Mouse (Mus musculus): ENCODE measurements around the gene Cep128.

The Cep128 gene

DNA sequence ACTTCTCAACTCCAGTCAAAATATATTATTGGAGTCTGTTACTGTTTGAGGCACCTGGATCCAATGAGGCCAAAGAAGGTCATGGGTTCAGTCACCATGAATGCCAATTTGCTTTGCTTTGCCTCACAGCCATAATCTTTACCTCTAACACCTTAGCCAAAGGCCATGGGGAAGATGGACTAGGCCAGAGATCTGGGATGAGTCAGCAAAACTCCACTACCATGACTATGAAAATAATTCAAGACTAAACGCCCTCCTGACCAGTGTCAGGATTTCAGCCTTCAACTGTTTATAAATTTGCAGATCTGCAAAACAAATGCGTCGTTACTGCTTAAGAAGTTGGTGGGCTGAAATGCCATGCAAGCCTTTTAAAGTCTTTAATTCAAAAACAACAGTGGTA lies 76.5 kb downstream of the Cep128 start:
- no peak for DNase-seq (ENCODE audit: low spot score)

DNA sequence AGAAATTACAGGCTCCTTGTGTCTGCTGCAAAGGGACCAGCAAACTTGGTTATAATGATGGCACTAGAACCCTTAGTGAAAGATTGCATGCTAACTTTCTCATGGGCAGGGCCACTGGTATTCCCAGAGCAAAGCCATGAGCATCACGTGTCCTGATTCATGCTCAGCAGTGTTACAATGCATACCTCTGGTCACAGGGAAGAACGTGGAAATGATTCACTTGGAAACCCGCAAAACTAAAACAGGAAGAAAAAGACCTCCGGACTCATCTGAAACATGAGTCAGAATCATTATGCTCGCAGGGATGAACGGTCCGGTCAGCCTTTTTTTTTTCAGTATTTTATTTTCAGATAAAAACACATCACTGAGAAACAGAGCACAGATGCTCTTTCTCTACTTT lies 78.4 kb downstream of the Cep128 start:
- no peak for DNase-seq (ENCODE audit: low spot score)

DNA sequence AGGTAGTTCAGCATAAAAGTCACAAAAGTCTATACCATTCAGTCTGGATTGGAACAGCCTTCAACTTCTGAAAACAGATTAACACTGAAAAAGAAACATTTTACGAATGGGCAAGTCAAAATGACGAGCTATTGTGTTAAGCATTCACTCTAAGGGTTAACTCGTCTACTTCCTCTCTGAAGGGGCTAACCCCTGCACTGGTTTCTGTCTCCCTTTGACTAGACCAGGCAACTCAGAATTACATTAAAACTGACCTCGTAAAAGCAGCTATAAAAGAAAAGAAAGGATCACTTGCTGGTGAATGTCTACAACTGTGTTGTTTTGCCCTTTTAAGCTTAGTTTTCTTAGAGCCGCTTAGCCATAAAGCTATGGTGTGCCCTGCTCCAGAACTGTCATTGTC lies 79.2 kb downstream of the Cep128 start:
- no peak for DNase-seq (ENCODE audit: low spot score)

DNA sequence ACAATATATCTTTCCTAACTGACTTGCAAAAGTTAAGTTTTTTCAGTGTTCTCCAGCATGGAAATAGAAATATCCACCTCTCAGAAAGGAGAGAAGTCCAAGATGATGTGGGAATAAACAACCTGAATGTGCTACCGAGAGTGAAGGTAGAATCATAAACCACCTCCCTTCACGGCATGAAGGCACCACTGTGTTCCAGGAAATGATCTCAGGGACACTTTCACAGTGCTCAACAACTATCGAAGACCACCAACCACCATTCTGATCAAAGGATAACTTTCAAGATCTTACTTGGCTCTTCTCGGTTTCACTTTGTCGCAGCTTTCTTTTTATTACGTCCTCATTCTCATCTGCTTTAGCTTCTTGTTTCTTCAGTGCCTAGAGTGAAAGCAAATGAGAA lies 85.5 kb downstream of the Cep128 start:
- DNase-seq (ENCODE audit: low spot score), result no peak

DNA sequence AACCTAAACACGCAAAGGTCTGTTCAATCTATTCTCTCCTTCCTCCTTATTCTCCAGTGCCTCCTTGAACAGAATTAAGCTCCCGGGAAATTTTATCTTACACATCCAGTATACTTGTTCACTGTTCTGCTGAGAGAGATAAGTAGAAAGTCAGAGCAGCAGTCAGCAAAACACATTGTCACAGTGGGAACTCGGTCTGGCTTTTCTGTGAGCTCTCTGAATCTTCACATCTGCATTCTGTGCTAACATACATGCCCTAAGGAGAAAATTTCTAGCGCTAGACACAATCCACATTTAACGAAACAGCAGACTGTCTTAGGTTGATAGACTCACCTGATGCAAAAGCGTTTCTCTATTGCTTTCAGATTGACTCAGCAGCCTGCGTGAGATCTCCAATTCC lies 88.3 kb downstream of the Cep128 start:
- DNase-seq (ENCODE audit: low spot score), result no peak

DNA sequence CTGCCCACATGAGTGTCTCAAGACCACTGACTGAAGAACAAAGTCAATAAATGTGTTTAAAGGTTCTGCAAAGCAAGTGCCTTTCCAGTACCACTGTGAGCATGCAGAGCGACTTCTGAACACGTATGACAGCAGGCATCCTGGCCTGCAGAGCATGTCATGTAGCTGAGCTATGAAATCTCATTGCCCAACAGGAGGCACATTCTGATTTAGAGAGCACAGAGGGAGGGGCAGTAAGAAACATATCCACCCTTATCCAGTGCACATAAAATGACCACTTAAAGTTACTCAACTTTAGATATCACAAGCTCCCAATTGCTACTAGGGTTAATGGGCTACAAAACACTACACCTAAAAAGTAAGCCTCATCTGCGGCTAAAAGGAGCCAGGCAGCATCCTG lies 88.8 kb downstream of the Cep128 start:
- DNase-seq (ENCODE audit: low spot score), result no peak

DNA sequence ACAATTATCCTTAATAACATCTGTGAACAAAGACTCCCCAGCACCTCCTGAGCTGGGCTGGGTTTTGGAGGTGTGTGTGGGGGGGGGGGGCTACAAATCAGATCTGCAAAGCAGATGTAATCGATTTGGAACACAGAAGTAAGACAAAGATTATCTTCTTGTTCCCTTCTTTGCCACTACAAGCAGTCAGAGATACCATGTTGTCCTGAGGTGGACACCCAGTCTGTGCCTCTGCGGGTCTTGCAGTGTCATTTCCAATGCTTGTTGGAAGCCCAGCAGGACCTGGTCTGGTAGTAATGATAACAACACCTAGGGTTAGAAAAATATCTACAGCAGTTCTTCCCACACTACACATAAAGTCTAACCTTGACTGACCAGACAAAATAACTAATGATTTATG lies 110.3 kb downstream of the Cep128 start:
- DNase-seq (ENCODE audit: low spot score), result no peak

DNA sequence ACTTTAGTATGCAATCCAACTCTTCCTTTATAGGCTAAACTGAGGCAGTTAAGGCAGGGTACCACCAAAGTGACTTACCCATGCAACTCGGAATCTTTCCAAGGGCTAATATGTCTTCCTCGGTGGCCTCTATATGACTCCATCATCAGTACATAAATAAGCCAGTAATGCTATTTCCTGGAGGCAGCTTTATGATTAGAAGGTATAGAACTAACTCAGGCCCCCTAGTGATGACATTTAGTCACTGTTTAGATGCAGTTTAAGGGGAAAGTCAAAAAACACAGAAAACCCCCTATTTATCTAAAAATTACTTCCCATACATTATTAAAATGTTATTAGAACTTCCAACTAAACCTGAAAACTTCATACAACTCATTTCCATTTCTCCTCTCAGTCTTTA lies 114.6 kb downstream of the Cep128 start:
- DNase-seq (ENCODE audit: low spot score), result no peak

DNA sequence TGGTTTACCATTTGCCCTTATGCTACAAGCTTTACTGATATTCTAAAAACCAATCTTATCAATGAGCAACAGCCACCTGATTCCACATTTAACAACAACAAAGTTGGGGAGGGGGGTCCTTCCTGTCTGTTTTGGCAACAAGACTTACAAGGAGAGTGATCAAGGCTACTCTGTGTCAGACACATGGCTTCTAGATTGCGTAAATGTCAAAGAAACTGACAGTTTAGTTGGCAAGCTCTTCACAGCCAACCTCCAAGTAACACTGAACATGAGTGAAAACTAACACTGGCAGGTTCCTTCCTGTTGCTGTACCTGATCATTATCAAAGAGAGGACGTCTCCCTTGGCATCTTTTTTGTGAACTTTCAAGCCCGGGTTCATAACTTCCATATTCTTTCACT lies 115.2 kb downstream of the Cep128 start:
- no peak for DNase-seq (ENCODE audit: low spot score)

DNA sequence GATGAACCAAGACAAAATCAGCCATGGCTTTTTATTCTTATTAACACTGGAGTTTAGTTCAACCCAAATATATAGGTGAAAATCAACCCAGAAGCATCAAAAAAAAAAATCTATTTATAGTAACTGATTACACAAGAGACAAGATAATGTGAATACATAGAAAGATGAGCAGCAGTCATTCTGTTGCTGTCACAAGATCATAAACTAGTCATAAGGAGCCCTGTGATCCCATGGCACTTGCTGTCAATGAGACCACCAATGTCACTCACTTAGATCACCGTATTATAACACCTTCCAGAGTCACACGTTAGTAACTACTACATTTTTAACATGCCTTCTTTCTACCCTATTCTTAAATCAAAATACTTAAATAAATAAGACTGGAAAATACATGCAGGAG lies 118.2 kb downstream of the Cep128 start:
- DNase-seq (ENCODE audit: low spot score), result no peak

DNA sequence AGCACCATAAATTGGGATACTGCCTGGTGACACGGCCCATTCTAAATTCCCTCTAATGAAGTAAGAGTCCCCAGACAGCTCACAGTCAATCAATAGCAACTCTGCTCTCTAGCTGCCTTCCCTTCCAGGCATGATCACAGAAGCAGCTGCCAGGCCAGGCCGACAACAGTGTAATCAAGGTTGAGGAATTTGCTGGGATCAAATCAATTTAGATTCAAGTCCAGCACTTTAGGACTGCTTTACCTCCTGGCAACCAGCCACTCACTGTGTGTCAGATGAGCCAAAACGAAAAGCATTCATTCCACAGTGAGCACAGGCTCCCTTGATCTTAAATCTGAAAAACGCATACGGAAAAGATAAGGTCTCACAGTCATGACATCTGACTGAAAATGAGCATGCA lies 118.7 kb downstream of the Cep128 start:
- no peak for DNase-seq (ENCODE audit: low spot score)

DNA sequence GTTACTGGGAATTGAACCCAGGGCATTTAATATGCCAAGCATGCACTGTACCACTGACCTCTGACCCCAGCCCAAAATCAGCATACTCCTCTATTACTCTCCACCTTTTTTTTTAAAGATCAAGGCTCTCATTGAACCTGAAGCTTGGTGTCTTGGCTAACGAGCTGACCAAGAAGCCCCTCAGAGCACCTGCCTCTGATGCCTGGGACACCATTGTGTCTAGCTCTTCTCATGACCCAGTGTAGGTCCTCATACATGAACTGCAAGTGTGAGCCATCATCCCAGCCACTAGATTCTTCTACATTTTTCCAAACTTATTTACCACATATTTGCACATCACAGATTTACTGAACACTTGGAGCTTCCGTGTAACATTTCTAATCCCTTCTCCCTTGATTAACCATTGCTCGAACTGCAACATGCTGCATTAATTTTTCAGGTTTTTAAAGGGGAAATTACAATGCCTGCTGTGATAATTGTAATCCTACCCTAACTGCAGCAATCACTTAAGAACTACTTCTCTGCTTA lies 119.3 kb downstream of the Cep128 start:
- no peak for DNase-seq (ENCODE audit: low spot score)

DNA sequence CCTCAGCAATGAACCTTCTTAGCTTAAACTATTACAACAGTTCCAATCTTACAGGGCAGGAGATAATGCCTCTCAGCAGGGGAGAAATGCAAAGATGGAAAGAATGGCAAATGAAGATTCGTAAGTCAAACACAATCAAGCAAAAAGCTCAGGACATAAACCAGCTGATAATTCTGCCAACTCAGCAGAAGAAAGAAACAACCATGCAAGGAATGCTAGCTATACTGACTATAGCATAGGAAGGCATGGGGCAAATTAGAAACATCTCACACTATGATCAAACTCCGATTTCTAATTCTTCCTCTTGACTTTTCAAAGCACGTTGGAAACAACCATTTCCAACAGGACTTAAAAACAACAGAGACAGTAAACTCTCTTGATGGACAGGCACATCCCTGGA lies 120.5 kb downstream of the Cep128 start:
- no peak for DNase-seq (ENCODE audit: low spot score)

DNA sequence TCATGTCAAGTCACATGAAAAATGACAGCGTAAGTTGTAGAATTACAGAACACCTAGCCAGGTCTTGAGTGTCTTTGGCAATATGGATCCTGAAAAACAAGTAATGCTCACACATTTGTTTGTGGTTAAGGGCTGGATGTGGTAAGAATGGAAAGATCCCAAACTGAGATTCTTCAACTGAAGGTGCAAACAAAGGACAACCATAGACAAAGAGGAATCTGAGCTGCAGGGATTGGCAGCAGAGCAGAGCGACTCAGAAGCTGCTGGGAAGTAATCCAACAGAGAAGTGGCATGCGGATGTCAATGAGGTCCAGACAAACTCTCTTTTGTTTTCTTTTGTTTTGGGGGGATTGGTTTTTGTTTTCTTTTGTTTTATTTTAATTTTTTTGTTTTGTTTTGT lies 121.4 kb downstream of the Cep128 start:
- DNase-seq (ENCODE audit: low spot score), result no peak

DNA sequence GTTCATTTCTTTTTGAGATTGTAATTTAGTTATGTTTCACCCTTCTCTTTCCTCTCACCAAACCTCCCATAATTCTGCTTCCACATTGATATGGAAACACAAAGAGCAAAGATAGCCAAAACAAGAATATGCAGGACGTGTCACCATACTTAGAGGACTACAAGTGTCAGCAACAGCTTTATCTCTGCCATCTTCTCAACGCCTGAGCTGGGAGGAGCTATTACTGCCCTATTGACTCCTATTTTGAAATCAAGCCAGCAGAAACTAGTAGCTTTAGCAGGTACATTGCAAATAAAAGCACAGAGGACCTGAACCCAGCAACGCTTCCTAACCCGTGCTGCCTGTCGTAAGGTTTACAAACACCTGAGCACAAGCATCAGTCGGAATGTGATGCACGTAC lies 127.9 kb downstream of the Cep128 start:
- DNase-seq (ENCODE audit: low spot score), result no peak

DNA sequence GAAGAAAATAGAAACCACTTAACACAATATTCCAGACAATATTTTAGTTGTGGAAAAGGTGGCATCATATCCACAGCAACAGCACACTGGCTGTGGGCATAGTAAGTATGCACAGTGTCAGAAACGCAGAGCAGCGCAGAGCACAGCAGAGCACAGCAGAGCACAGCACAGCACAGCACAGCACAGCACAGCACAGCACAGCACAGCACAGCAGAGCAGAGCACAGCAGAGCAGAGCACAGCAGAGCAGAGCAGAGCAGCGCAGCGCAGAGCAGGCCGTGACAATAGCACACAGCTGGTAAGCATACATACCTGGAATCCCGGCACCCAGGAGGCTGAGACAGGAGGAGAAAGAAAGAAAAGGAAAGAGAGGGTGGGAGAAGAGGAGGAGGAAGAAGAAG lies 129.4 kb downstream of the Cep128 start:
- DNase-seq (ENCODE audit: low spot score), result no peak

DNA sequence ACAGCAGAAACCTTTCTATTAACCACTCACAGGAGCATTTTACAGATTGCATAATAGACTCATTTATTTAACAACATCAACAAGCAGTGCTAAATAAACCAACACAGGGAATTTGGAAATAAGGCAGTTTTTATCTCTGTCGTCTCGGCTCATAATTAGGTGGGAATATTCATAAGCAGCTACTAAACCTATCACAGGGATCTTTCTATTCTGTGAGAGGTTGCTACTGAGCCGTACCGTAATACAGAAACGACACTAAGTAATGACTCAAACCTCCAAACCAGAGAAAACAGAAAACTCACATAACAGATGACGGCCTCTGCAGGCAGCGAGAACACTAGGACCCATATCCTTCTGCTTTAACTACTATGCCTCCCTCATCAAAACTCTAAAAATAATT lies 163.6 kb downstream of the Cep128 start:
- no peak for DNase-seq (ENCODE audit: low spot score)

DNA sequence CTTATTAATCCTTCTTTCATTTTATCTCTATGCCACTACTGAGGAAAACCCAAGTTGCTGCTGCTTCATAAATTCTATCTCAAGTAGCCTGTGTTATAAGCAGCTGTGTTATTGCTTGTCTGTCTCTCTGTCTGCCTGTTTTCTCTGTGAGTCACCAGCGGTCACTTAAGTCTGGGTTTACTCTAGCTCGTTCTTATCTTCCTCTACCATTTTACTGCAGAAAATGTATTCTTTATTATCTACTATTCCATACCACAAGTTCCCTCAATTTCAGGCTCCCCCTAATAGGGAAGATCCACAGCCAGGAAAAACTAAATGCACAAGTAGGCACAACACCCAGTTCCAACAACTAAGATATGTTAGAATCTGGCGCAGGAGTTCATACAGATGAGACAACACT lies 178.7 kb downstream of the Cep128 start:
- DNase-seq (ENCODE audit: low spot score), result no peak

DNA sequence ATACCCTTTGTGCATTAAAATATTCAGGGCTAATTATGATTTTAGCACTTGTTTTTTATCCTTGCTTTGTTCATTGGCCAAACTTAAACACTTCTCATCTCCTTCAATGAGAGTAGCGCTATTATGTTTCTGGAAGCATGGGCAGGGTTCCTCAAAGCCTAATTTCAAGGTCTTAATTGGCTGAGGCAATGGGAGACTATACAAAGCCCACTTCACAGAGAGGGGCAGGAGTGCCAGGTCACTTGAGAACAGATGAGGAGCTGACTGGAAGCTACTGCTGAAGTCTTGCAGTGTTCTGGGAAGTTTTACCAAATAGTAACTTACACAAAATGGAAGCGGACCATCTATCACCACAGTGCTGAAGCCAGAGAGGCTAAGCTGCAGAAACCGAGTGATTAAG lies 179.9 kb downstream of the Cep128 start:
- no peak for DNase-seq (ENCODE audit: low spot score)

DNA sequence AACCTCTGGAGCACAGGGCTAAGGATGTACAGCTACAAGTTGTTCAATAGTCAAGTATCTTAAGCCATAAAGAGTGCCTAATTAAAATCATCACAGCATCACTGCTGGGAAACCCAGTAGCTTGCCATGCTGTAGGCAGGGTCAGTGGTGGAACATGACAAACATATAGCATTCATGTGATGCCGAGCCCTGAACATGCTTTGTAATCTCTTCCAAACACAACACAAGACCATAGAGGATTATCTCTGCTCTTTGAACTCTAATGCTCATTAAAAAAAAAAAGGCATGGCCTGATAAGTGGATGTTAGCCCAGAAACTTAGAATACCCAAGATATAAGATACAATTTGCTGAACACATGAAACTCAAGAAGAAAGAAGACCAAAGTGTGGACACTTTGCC lies 181.7 kb downstream of the Cep128 start:
- no peak for DNase-seq (ENCODE audit: low spot score)

DNA sequence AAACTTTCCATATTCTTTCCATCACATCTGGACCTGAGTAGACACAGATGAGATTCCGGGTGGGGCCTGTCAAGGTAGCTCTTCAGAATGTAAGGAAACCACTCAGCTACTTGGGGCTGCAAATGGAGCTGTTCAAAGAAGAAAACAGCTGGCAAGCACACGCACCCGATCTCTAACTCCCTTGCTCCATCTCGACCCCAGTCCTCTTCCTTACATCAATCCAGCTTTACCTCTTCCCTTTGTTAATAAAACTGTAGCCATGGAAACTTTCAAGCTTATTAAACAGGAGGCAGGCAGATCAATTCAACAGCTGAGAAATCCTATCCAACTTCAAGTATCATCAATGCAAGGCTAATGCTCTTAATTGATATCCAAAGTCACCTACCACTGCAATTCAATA lies 195.1 kb downstream of the Cep128 start:
- no peak for DNase-seq (ENCODE audit: low spot score)

DNA sequence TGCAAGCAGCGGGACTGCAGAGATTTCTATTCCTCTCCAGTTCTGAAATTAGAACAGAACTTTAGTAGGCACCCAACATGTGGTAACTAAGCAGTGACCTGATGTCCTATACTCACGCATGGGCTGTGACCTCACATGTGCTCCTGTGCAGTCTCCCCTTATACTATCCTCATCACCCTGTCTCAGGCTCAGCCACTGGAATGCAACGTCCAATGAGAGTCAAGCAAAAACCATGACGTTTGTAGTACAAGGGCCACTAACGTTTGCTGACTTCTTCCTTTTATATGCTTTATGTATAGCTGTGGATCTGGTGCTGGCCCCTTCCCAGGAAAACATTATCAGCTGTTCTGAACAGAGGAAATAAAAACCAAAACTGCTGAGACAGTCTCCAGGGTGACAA lies 198.6 kb downstream of the Cep128 start:
- no peak for DNase-seq (ENCODE audit: low spot score)

DNA sequence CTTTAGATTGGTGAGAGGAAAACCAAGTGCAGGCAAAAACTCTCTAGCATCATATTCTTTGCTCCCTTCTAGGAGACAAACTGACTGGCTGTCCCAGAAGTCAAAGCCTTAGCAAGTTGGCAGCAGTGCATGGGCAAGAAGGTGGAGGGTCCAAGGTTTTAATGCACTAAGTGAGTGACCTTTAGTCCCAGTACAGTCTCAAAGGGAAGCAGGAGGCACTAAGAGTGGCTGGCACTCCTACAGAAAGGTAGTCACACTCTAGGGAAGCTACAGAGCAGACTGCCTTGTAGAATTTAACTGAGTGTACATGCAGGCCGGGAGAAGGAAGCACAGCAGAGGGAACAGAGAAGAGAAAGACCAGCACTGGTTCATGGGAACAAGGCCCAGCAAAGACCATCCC lies 199.6 kb downstream of the Cep128 start:
- no peak for DNase-seq (ENCODE audit: low spot score)

DNA sequence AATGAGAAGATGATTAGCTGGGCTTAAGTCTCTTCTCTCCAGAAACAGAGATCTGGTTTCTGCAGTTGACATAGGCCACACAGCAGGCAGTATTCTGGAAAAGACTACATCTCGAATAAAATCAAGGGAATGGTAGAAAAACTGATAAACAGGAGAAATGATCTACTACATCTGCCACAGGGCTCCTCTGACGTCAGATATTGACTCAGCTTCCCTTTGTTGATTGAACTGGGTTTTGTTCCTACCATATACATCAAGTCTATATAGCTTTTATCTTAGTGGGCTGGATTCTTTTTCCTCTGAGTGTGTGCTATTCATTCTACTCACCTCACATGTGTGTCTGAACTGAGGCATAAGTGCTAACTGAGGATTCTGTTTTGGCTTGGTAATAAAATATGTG lies 200.3 kb downstream of the Cep128 start:
- DNase-seq (ENCODE audit: low spot score), result no peak

DNA sequence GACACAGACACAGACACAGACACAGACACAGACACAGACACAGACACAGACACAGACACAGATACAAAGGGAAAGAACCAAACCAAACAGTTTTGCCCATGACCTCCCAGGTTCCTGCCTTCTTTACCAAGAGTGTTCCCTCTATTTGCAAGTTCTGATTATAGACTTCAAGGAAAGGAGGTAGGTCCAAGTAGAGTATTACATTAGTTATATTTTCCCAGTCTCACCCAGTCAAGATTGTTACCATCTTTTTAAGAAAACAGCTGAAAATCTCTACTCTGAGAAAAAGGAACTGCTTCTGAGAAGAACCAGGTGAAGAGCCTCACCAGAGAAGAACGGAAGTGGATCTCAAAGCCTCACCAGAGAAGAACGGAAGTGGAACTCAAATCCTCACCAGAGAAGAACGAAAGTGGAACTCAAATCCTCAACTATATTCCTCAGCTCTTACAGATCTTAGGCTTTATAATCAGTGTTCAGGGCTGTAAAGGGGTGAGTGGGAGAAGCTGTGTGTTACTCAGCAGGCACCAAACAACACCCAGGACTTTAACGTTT lies 200.8 kb downstream of the Cep128 start:
- no peak for DNase-seq (ENCODE audit: low spot score)

Data from urinary bladder, postnatal 14 days (tissue).